Mouse (Mus musculus) kidney, postnatal 14 days (tissue): ENCODE data around the gene Gm3542.
"Not testable (repeated sequence)": the region's sequence is repeated elsewhere in the genome, so short reads cannot be mapped to it uniquely, and the experiment has no call there.

Experiments used
- DNase-seq: peaks from one replicate; pipeline ENCODE4 v3.0.0; 2022; ENCODE audit warnings: mixed read lengths

Gene Gm3542

GRCm38 (mm10) chr14:5334828-5335227 is at the start of gene Gm3542:
Gm3542 (minus strand) TSS chr14:5334928.
- DNase-seq: not testable (repeated sequence)
